Mouse (Mus musculus): Measurements from ENCODE around the gene Pgls.
A peak's percentile ranks its signal among the peaks of the same experiment; 100 is the strongest.

Gene Pgls

DNA sequence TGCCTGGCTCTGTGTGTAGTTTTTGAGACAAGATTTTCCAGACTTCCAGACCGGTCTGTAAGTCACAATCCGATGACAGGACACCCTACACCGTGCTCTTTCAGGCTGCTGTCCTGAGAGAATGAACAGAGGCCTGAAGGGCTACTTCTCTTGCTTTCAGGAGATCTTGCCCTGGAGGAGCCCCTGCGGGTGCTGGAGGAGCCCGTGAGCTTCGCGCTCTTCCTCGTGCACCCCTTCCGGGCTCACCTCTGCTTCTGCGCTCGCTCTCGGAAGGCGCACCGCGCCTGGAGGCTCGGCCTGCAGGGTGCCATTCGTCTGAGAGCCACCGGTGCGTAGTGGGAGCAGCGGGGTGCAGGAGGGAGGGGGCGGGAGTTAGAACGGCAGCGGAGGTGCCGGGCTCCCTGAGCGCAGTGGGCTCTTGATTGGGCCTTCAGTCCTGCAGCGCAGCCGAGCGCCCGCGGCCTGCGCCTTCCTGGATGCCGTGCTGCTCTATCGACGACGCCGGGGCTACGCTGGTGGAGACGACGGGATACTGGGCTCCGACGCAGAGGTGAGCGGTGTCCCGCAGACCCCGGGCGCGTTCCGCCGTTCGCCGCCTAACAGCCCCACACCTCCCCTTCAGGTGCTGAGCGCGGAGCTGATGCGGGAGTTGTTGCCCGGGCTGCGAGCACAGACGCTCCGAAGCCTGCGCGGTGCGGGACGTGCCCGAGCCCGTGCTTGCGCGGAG lies 10.1 kb downstream of the Pgls start:
- DNase-seq: peak; percentile 52

DNA sequence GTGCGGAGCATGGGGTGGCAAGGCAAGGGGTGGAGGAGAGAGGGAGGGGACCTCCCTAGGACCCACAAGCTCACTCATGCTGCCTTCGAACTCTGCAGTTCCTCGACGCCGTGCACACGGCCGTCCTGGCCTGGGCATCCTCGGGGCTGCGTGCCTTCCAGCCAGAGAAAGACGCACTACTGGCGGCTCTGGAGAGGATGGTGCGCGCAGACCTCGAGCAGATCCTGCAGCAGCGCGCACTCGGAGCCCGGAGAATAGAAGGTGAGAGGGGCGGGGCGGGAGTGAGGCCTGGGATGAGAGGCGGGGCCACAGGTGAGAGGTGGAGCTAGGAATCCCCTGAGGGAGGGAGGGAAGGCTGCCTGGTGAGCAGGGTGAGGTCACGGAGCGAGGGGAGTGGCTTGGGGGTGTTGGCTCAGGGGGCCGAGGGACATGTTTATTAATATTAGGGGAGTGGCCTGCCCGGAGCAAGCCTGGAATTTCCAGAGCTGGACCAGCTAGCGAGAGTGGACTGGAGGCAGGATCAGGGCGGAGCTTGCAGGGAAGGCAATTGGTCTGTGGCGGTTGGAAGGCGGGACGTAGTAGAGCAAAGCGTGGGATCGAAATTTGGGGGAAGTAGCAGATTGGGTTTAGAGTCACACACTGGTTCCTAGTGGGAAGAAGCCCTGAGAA lies 10.8 kb downstream of the Pgls start:
- DNase-seq: peak; percentile 83

DNA sequence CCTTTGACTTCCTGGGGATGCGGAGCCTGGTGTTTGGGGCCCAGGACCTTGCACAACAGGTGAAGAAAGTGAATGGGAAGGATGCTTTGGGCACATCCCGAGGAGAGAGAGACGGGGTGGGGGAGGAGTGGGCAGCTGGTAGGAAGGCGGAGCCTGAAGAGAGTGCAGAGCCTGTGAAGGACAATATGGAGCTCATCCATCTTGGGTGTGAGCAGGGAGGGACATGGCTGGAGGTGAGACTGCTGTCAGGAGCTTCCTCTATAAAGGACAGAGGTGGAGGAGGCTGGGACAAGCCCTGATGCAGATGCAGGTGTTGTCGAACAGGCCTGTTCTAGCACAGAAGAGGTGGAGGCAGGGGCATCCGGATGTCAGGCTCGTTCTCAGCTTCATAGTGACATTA lies 12.0 kb downstream of the Pgls start:
- no peak for DNase-seq

DNA sequence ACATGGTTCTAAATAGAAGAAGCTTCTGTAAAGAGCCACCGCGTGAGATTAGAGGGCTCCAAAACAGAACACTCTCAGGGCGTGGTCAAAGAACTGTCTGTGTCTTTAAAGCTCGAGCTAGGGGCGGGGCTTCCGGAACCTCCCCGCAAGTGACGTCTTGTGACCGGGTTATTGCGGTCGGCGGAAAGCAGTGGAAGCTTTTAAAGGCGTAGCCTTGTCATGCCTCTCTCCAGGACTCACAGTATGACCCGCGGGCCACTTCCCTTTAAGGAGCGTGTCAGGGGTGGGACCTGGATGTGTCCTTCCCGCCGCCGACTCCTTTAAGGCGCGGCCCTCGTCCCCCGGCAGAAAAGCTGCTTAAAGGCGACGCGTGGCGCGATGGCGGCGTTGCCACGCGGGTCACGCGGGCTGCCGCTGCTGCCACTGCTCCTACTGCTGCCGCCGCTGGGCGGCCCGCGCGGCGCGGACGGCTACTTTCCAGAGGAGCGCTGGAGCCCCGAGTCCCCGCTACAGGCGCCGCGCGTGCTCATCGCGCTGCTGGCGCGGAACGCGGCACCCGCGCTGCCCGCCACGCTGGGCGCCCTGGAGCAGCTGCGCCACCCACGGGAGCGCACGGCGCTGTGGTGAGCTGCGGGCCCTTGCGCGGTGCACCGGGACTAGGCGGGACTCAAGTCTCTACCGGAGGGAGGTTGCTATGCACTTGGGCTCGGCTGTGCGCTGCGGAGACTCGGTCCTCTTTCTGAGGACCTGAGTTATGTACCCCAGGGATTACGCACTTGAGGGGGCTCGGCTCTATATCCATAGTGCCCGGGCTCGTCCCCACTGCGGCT lies 19.1 kb downstream of the Pgls start, which contains the start of gene Colgalt1:
Gene Colgalt1 (plus strand): TSS at position 177 of the 830 bp plus-strand sequence.
- peak; percentile 99 for DNase-seq

DNA sequence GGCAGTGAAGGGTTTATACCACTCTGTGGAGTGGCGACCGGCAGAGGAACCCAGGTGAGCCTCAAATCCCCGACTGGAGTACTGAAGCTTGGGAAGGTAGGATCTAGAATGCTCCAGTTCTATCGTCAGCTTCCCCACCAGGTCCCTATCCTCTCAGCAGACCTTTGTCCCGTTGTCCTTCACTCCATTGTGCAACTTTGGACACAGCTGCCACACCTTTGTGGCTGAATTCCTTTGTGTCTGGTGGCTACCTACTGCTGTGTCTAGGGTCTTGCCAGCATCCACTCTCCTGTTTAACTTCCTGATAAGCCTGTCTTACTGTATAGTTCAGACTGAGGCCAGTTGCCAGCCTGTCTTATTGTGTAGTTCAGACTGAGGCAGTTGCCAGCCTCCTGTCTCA lies 20.2 kb downstream of the Pgls start:
- DNase-seq: no peak

DNA sequence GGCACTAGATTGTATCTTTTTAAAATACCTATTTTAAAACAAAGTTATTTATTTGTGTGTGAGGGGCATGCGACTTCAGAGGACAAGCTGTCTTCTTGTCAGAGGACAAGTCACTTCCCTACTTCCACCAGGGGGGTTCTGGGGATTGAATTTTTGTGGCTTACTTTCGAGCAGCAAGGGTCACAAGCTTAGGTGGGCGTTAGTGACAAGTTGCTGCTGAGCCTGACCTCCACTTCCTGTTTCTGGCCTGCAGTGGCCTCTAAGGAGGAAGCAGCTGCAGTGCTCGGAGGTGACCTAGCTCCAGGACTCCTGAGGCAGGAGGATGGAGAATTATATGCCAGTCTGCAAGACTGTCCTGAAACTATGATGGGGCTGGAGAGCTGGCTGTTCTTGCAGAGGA lies 21.4 kb downstream of the Pgls start:
- no peak for DNase-seq

DNA sequence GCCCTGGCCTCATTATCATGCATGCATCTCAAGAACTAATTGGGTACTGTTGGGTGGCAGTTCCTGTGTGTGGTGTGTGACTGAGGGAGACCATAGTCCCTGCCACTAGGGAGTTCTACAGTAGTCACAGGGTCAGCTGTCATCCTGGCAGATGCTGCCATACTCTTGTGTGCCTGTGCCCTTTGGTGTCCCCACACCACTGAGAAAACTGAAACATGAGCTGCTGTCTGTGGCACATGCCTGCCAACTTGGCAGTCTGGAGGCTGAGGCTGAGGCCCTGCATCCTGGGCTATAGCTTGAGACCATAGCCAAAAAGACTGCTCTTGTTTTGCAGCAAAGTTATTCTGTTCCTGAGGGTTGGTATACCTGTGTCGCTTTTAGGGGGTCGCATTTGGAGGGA lies 27.8 kb downstream of the Pgls start:
- no peak for DNase-seq

DNA sequence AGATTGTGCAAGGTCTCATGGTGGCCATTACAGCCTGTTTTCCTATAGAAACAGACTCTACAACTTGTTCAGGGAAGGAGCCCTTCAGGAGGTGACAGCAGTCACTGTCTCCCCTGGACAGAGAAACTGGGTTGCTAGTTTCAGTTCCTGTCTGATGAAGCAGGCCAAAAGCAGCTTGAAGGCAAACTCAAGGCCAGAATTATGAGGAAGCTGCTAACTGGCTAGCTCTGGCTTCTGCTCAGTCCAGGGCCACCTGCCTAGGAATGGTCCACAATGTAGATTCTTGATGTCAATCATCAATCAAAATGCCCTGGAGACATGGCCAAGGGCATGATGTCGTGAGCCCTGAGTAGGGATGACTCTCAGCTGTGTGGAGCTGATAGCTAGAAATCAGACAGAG lies 33.1 kb downstream of the Pgls start:
- DNase-seq: no peak

- no peak for DNase-seq
These were observed 34.8 kb downstream of the Pgls start for GRCm38 (mm10) chr8:71626753-71627152.

DNA sequence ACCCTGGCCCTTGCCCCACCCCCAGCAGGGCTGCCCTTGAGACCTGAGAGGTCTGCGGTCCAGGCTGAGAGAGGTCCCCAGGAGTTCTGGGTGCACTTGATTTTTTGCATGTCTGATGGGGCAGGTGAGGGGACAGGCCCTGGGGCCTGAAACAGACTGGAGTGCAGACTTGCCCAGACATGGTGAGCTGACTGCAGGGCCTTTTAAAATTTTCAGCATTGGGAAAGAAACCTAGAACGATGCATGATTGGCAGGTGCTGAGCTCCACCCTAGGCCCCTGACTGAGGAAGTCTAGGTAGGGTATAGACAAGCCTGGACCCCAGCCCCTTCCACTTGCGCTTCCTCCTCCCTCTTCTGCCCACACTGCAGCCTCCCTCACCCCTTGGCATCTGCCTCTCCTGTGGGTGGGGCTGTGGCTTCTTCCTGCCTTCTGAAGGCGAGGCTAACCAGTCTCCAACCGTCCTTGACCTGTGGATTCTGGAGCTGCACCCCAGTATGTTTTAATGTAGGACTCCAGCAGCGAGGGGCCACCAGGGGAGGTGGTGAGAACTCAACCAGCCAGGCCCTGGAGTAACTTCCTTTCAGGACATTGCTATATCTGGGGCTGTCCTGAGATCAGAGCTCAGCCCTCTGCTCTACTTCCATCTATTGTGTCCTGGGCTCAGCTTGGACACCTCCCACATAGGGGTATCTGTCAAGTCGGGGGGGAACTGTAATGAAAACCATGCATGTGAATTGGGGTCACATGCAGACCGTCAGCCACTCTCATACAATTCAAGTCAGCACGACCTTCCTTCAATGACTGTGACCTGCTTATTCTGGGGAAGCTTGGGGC lies 35.5 kb downstream of the Pgls start:
- DNase-seq: no peak

- no peak for DNase-seq
These were observed 36.6 kb downstream of the Pgls start for GRCm38 (mm10) chr8:71628396-71629095.

DNA sequence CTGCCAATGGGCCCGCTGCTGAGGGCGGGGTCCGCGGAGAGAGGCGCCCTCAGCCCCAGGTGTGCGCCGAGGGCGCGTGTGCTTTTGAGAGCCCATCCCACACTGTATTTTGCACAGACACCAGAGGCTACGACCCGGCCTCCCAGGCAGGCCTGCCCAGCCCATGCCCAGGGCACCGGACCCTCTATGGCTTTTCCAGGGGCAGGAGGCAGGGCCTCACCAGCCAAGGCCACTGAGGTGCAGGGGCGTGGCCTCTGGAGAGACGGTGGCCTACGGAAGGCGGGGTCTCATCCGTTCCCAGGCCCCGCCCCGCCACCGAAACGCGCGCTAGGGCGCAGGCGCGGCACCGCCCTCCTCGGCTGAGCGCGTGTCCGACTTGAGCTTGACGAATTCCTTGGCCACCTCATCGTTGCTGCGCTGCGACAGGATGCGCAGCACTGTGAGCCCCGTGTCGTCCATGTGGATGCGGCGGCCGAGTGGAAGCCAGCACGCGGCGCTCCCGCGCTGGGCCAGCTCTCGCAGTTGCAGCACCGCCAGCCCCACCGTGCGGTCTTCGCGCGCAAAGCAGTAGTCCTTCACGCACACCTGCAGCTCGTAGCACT lies 37.2 kb downstream of the Pgls start:
- peak; percentile 96 for DNase-seq

DNA sequence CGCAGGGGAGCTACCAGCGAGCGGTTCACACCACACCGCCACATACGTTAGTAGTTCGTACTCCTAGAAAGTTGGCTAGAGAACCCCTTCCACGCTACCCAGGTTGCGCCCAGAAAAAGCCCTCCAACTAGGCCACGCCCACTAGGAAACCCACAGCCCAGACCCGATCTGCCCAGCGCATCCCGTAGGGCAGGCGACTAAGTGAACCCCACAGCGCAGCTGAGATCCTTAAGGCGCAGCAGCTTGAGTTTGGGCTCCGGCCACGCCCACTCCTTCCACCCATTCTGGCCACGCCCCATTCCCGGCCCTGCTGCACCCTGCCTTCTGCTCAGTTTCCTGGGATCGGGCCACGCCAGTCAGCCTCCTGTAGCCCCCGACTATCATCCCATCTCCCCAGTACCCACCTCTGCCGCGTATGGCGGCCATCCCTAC lies 37.8 kb downstream of the Pgls start:
- peak; percentile 64 for DNase-seq

DNA sequence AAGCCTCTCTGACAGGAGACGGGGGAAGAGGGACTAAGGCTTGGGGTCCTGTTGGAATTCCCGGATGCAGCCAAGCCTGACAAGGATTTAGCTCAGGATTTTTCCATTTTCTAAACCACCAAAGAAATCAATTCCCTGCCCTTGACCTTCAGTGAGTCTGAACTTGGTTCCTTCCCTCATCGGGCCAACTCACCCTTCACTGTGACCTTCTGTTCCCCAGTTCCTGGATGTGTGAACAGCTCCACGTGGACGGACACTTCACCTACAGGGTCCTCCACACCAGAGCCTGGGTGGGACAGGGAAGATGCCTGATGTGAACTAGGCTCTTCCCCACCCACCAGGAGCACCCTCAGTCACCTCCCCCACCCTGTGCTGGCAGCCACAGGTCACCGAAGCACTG lies 38.8 kb downstream of the Pgls start:
- DNase-seq: no peak

- no peak for DNase-seq
These were observed 39.9 kb downstream of the Pgls start for GRCm38 (mm10) chr8:71631897-71632296.

- DNase-seq: peak; percentile 36
These were observed 41.2 kb downstream of the Pgls start for GRCm38 (mm10) chr8:71633164-71633563.

- DNase-seq: peak; percentile 85
These were observed 42.1 kb downstream of the Pgls start for GRCm38 (mm10) chr8:71633981-71634667.

DNA sequence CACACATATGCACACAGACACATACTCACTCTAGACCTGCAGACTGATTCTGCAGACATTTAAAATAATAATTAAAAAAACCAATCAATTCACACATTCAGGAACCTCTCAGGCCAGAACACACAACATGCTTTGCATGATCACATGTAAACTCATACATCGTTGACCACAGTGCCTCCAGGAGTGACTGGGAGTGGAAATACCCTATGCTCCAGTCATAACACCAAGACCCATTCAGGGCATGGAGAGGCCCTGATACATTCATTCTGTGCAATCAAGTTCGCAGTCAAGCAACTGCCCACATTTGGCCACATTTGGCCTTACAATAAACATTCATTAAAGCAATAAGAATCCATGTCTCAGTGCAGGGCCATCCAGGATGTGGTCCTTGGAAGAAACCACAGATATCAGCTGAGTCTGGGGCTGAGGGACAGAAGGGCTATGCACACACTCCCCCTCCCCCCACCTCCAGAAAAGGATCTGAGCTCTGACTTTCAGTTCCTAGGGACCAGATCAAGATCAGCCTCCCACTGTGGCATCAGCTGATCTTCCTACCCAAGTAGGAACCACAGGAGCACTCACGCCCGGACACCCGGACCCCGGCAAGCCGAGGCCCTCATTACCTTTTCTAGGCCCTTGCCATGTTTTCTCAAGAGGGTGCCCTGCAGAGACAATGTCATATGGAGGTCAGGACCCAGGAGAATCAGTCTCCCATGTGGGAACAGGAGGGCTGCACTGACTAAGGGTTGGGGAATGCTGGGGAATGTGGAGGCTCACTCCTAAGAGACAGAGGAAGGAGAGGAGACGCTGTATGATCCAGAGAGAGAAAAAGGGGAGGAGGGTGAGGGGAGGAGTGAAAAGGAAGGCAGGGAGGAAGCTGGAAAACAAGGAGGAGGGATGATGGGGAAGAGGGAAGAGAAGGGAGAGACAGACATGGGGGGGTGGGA lies 45.4 kb downstream of the Pgls start:
- DNase-seq: no peak

- no peak for DNase-seq
These were observed 46.3 kb downstream of the Pgls start for GRCm38 (mm10) chr8:71638321-71638720.

GRCm38 (mm10) chr8:71639318-71639717 lies 47.3 kb downstream of the Pgls start:
- DNase-seq: no peak
